Mouse (Mus musculus) thymus, adult 18-20 months (tissue): ENCODE results near the gene Gm10718.
"Not testable (repeated sequence)": the region's sequence is repeated elsewhere in the genome, so short reads cannot be mapped to it uniquely, and the experiment has no call there.

Experiments used
- DNase-seq, 2 experiments: peaks; one replicate each; pipeline ENCODE4 v3.0.0; 2022; ENCODE audit warnings: mixed read lengths in 2 of 2

Gm10718 gene

DNA sequence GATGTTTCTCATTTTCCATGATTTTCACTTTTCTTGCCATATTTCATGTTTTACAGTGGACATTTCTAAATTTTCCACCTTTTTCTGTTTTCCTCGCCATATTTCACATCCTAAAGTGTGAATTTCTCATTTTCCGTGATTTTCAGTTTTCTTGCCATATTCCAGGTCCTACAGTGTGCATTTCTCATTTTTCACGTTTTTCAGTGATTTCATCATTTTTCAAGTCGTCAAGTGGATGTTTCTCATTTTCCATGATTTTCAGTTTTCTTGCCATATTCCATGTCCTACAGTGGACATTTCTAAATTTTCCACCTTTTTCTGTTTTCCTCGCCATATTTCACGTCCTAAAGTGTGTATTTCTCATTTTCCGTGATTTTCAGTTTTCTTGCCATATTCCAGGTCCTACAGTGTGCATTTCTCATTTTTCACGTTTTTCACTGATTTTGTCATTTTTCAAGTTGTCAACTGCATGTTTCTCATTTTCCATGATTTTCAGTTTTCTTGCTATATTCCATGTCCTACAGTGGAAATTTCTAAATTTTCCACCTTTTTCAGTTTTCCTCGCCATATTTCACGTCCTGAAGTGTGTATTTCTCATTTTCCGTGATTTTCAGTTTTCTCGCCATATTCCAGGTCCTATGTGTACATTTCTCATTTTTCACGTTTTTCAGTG is at the start of gene Gm10718:
Gene Gm10718 (plus strand): TSS at position 236 of the 673 bp plus-strand sequence.
- DNase-seq: not testable (repeated sequence)

DNA sequence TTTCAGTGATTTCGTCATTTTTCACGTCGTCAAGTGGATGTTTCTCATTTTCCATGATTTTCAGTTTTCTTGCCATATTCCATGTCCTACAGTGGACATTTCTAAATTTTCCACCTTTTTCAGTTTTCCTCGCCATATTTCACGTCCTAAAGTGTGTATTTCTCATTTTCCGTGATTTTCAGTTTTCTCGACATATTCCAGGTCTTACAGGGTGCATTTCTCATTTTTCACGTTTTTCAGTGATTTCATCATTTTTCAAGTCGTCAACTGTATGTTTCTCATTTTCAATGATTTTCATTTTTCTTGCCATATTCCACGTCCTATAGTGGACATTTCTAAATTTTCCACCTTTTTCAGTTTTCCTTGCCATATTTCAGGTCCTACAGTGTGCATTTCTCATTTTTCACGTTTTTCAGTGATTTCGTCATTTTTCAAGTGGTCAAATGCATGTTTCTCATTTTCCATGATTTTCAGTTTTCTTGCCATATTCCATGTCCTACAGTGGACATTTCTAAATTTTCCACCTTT is 22.8 kb upstream of the Gm10718 start, which contains the start of gene Gm10722:
Gene Gm10722 (plus strand): TSS at position 478 of the 528 bp plus-strand sequence.
- DNase-seq: not testable (repeated sequence)

DNA sequence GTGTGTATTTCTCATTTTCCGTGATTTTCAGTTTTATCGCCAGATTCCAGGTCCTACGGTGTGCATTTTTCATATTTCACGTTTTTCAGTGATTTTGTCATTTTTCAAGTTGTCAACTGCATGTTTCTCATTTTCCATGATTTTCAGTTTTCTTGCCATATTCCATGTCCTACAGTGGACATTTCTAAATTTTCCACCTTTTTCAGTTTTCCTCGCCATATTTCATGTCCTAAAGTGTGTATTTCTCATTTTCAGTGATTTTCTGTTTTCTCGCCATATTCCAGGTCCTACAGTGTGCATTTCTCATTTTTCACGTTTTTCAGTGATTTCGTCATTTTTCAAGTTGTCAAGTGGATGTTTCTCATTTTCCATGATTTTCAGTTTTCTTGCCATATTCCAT is 22.3 kb upstream of the Gm10718 start:
- not testable (repeated sequence) for DNase-seq

- peak; percentile 3 to 77 for DNase-seq
Measured at GRCm38 (mm10) chr9:3001948-3002659, 21.2 kb upstream of the Gm10718 start.

GRCm38 (mm10) chr9:3002794-3003396 is 20.5 kb upstream of the Gm10718 start, which contains the start of gene Gm11168:
Gm11168 (plus strand) TSS chr9:3003346.
- DNase-seq: not testable (repeated sequence)

- DNase-seq: not testable (repeated sequence)
Measured at GRCm38 (mm10) chr9:3006179-3006578, 17.2 kb upstream of the Gm10718 start.

DNA sequence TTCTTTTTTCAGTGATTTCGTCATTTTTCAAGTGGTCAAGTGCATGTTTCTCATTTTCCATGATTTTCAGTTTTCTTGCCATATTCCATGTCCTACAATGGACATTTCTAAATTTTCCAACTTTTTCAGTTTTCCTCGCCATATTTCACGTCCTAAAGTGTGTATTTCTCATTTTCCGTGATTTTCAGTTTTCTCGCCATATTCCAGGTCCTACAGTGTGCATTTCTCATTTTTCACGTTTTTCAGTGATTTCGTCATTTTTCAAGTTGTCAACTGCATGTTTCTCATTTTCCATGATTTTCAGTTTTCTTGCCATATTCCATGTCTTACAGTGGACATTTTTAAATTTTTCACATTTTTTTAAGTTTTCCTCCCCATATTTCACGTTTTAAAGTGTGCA is 16.7 kb upstream of the Gm10718 start:
- peak; percentile 19 to 81 for DNase-seq

GRCm38 (mm10) chr9:3007272-3007671 is 16.1 kb upstream of the Gm10718 start:
- DNase-seq: not testable (repeated sequence)

- not testable (repeated sequence) for DNase-seq
Measured at GRCm38 (mm10) chr9:3009331-3009730, 14.0 kb upstream of the Gm10718 start.

DNA sequence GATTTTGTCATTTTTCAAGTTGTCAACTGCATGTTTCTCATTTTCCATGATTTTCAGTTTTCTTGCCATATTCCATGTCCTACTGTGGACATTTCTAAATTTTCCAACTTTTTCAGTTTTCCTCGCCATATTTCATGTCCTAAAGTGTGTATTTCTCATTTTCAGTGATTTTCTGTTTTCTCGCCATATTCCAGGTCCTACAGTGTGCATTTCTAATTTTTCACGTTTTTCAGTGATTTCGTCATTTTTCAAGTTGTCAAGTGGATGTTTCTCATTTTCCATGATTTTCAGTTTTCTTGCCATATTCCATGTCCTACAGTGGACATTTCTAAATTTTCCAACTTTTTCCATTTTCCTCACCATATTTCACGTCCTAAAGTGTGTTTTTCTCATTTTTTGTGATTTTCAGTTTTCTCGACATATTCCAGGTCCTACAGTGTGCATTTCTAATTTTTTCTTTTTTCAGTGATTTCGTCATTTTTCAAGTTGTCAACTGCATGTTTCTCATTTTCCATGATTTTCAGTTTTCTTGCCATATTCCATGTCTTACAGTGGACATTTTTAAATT is 11.2 kb upstream of the Gm10718 start:
- DNase-seq: not testable (repeated sequence)

GRCm38 (mm10) chr9:3012733-3013279 is 10.5 kb upstream of the Gm10718 start, which contains the start of gene Gm10721:
Gm10721 (plus strand) TSS chr9:3013140.
- not testable (repeated sequence) for DNase-seq

GRCm38 (mm10) chr9:3015354-3015753 is 8.0 kb upstream of the Gm10718 start, which contains the start of gene Gm10720:
Gm10720 (plus strand) TSS chr9:3015654.
- not testable (repeated sequence) for DNase-seq

DNA sequence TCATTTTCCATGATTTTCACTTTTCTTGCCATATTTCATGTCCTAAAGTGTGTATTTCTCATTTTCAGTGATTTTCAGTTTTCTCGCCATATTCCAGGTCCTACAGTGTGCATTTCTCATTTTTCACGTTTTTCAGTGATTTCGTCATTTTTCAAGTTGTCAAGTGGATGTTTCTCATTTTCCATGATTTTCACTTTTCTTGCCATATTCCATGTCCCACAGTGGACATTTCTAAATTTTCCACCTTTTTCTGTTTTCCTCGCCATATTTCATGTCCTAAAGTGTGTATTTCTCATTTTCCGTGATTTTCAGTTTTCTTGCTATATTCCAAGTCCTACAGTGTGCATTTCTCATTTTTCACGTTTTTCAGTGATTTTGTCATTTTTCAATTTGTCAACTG is 7.5 kb upstream of the Gm10718 start:
- DNase-seq: not testable (repeated sequence)

DNA sequence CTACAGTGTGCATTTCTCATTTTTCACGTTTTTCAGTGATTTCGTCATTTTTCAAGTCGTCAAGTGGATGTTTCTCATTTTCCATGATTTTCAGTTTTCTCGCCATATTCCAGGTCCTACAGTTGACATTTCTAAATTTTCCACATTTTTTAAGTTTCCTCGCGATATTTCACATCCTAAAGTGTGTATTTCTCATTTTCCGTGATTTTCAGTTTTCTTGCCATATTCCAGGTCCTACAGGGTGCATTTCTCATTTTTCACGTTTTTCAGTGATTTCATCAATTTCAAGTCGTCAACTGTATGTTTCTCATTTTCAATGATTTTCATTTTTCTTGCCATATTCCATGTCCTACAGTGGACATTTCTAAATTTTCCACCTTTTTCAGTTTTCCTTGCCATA is 6.2 kb upstream of the Gm10718 start, which contains the start of gene Gm10719:
Gene Gm10719 (plus strand): TSS at position 301 of the 400 bp plus-strand sequence.
- not testable (repeated sequence) for DNase-seq

DNA sequence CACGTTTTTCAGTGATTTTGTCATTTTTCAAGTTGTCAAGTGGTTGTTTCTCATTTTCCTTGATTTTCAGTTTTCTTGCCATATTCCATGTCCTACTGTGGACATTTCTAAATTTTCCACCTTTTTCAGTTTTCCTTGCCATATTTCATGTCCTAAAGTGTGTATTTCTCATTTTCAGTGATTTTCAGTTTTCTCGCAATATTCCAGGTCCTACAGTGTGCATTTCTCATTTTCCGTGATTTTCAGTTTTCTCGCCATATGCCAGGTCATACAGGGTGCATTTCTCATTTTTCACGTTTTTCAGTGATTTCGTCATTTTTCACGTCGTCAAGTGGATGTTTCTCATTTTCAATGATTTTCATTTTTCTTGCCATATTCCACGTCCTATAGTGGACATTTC is 4.4 kb upstream of the Gm10718 start:
- peak in 1 of 2 experiments; percentile 14 for DNase-seq

- peak in 1 of 2 experiments; percentile 14 for DNase-seq
Measured at GRCm38 (mm10) chr9:3019835-3020727, 3.3 kb upstream of the Gm10718 start.

DNA sequence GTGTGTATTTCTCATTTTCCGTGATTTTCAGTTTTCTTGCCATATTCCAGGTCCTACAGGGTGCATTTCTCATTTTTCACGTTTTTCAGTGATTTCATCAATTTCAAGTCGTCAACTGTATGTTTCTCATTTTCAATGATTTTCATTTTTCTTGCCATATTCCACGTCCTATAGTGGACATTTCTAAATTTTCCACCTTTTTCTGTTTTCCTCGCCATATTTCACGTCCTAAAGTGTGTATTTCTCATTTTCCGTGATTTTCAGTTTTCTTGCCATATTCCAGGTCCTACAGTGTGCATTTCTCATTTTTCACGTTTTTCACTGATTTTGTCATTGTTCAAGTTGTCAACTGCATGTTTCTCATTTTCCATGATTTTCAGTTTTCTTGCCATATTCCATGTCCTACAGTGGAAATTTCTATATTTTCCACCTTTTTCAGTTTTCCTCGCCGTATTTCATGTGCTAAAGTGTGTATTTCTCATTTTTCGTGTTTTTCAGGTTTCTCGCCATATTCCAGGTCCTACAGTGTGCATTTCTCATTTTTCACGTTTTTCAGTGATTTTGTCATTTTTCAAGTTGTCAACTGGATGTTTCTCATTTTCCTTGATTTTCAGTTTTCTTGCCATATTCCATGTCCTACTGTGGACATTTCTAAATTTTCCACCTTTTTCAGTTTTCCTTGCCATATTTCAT is 885 bp upstream of the Gm10718 start:
- DNase-seq: peak in 1 of 2 experiments; percentile 29

- peak; percentile 3 to 74 for DNase-seq
Measured at GRCm38 (mm10) chr9:3023985-3024648, 770 bp downstream of the Gm10718 start.

DNA sequence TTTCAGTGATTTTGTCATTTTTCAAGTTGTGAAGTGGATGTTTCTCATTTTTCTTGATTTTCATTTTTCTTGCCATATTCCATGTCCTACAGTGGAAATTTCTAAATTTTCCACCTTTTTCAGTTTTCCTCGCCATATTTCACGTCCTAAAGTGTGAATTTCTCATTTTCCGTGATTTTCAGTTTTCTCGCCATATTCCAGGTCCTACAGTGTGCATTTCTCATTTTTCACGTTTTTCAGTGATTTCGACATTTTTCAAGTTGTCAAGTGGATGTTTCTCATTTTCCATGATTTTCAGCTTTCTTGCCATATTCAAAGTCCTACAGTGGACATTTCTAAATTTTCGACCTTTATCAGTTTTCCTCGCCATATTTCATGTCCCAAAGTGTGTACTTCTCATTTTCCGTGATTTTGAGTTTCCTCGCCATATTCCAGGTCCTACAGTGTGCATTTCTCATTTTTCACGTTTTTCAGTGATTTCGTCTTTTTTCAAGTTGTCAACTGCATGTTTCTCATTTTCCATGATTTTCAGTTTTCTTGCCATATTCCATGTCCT is 1.6 kb downstream of the Gm10718 start, which contains the start of gene Gm10717:
Gene Gm10717 (plus strand): TSS at position 506 of the 556 bp plus-strand sequence.
- peak in 1 of 2 experiments; percentile 12 for DNase-seq
